Mouse (Mus musculus) C2C12 (cell line): ENCODE results near the gene Kdm5b. TPM values are rescaled to one million over a fixed set of nuclear protein-coding genes. Genes with fewer than 3 reads are reported as not detected.

ENCODE experiments used
- H3K27me3 ChIP-seq: one replicate; pipeline ENCODE4 v1.6.1; 2011; ENCODE audit not compliant: control insufficient read depth, insufficient read depth, insufficient read length
- H3K36me3 ChIP-seq: one replicate; pipeline ENCODE4 v1.6.1; 2011; ENCODE audit not compliant: control insufficient read depth, insufficient read depth
- H3K4me3 ChIP-seq: one replicate; pipeline ENCODE4 v1.5.1; 2011; ENCODE audit warnings: mild to moderate bottlenecking, control low read depth; ENCODE audit not compliant: poor library complexity, insufficient read depth, severe bottlenecking
- H3K79me2 ChIP-seq: one replicate; pipeline ENCODE4 v1.6.1; 2011; ENCODE audit not compliant: control insufficient read depth, insufficient read depth
- H3K79me3 ChIP-seq: one replicate; pipeline ENCODE4 v1.6.1; 2011; ENCODE audit warnings: low read depth, control low read depth
- H3ac ChIP-seq: one replicate; pipeline ENCODE3; 2011; ENCODE audit warnings: low read depth; ENCODE audit not compliant: control insufficient read depth, insufficient read length
- CEBPB ChIP-seq: IDR thresholded peaks from one replicate; pipeline ENCODE4 v1.6.1; 2011; ENCODE audit warnings: low read depth, mild to moderate bottlenecking, control low read depth, moderate library complexity
- CTCF ChIP-seq: IDR thresholded peaks from one replicate; pipeline ENCODE4 v1.5.1; 2011; ENCODE audit not compliant: control insufficient read depth, insufficient read depth, insufficient read length
- FOSL1 ChIP-seq: IDR thresholded peaks from one replicate; pipeline ENCODE4 v1.8.0; 2011; ENCODE audit warnings: mild to moderate bottlenecking, low read length; ENCODE audit not compliant: poor library complexity, insufficient read depth, severe bottlenecking
- MAX ChIP-seq: IDR thresholded peaks from one replicate; pipeline ENCODE4 v1.6.1; 2011; ENCODE audit warnings: mild to moderate bottlenecking, control low read depth
- MYOD1 ChIP-seq: IDR thresholded peaks from one replicate; pipeline ENCODE4 v1.6.1; 2011; ENCODE audit warnings: low read depth; ENCODE audit not compliant: control insufficient read depth, insufficient read length
- MYOG ChIP-seq: IDR thresholded peaks from one replicate; pipeline ENCODE4 v1.6.1; 2011; ENCODE audit not compliant: control insufficient read depth, insufficient read length; ENCODE audit errors: extremely low read depth
- USF1 ChIP-seq: IDR thresholded peaks from one replicate; pipeline ENCODE4 v1.6.1; 2011; ENCODE audit warnings: low read depth, mild to moderate bottlenecking, control low read depth, moderate library complexity
- polyA plus RNA-seq: library from polyadenylated mRNA; unstranded; fragments of >200 nt; fragmentation: generic; extraction: Trizol; gene quantifications from one replicate; pipeline ENCODE4 v1.2.1, GENCODE M21; 2012; ENCODE audit warnings: missing spikeins

Gene Kdm5b
- polyA plus RNA-seq, 1 experiment: 3.4 TPM

- no peak overlapping the region for H3K4me3 ChIP-seq
- no peaks in the 10 kb centered on the region for H3K79me2 ChIP-seq
- H3K27me3 ChIP-seq: no peaks in the 10 kb centered on the region
- no peaks in the 10 kb centered on the region for H3K79me3 ChIP-seq
- peaks cover 3% of the 10 kb centered on the region for H3K36me3 ChIP-seq
- TF ChIP-seq MAX: no peak
- no peak for TF ChIP-seq CEBPB
- TF ChIP-seq FOSL1: no peak
- TF ChIP-seq MYOD1: no peak
- TF ChIP-seq MYOG: no peak
- no peak for TF ChIP-seq CTCF
- TF ChIP-seq USF1: no peak
- no peak overlapping the region for H3ac ChIP-seq
Observed at GRCm38 (mm10) chr1:134606381-134606780, 46.4 kb downstream of the Kdm5b start.

GRCm38 (mm10) chr1:134607279-134607678 is 47.3 kb downstream of the Kdm5b start:
- Histone ChIP-seq H3K36me3 (peaks cover 3% of the 10 kb centered on the region), H3K79me3 (no peaks in the 10 kb centered on the region), H3K4me3 (no peak overlapping the region), H3K27me3 (no peaks in the 10 kb centered on the region), H3ac (no peak overlapping the region), H3K79me2 (no peaks in the 10 kb centered on the region)
- TF ChIP-seq MYOD1 (no peak), MYOG (no peak), USF1 (no peak), CEBPB (no peak), FOSL1 (no peak), CTCF (no peak), MAX (no peak)

- peaks cover 5% of the 10 kb centered on the region for H3K36me3 ChIP-seq
- no peaks in the 10 kb centered on the region for H3K79me2 ChIP-seq
- no peaks in the 10 kb centered on the region for H3K79me3 ChIP-seq
- no peak overlapping the region for H3ac ChIP-seq
- TF ChIP-seq MYOG (no peak), MYOD1 (no peak), CEBPB (no peak), USF1 (no peak), MAX (no peak), CTCF (no peak), FOSL1 (no peak)
- H3K4me3 ChIP-seq: no peak overlapping the region
- H3K27me3 ChIP-seq: no peaks in the 10 kb centered on the region
Observed at GRCm38 (mm10) chr1:134609172-134609571, 49.2 kb downstream of the Kdm5b start.

DNA sequence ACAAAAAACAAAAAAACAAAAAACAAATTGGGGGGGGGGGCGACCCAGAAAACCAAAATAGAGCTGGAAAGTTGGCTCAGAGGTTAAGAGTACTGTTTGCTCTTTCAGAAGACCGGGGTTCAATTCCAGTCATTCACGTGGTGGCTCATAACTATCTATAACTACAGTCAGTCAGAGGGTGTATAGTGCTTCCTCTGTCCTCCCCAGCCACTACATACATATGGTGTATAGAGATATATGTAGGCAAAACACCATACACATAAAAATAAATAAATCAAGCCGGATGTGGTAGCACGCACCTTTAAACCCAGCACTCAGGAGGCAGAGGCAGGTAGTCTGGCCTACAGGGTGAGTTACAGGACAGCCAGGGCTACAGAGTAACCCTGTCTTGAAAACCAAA is 54.6 kb downstream of the Kdm5b start:
- H3K36me3 ChIP-seq: peaks cover 17% of the 10 kb centered on the region
- H3ac ChIP-seq: no peak overlapping the region
- no peak for TF ChIP-seq MAX
- no peak for TF ChIP-seq CTCF
- no peak for TF ChIP-seq CEBPB
- no peak for TF ChIP-seq MYOD1
- TF ChIP-seq FOSL1: no peak
- no peak for TF ChIP-seq USF1
- TF ChIP-seq MYOG: no peak
- no peaks in the 10 kb centered on the region for H3K79me2 ChIP-seq
- H3K79me3 ChIP-seq: no peaks in the 10 kb centered on the region
- no peaks in the 10 kb centered on the region for H3K27me3 ChIP-seq
- no peak overlapping the region for H3K4me3 ChIP-seq

DNA sequence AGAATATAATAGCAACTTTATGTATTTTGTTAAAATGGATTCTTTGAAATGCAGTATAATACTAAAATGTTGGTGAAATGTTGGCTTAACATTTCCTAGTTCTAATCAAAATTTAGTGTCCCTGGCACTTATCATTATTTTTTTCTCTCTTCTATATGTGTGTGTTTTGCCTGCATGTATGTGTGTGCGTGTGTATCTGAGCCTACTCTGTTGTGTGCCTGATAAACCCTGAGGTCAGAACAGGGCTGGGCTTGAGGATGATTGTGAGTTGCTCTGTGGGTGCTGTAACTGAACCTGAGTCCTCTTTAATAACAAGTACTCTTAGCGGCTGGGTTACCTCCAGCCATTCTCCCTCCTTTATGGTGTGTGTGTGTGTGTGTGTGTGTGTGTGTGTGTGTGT is 55.0 kb downstream of the Kdm5b start:
- no peaks in the 10 kb centered on the region for H3K27me3 ChIP-seq
- TF ChIP-seq FOSL1 (no peak), USF1 (no peak), MYOD1 (no peak), CTCF (no peak), MAX (no peak), CEBPB (no peak)
- no peaks in the 10 kb centered on the region for H3K79me2 ChIP-seq
- no peak overlapping the region for H3ac ChIP-seq
- H3K36me3 ChIP-seq: peaks cover 20% of the 10 kb centered on the region
- no peak overlapping the region for H3K4me3 ChIP-seq
- H3K79me3 ChIP-seq: no peaks in the 10 kb centered on the region

DNA sequence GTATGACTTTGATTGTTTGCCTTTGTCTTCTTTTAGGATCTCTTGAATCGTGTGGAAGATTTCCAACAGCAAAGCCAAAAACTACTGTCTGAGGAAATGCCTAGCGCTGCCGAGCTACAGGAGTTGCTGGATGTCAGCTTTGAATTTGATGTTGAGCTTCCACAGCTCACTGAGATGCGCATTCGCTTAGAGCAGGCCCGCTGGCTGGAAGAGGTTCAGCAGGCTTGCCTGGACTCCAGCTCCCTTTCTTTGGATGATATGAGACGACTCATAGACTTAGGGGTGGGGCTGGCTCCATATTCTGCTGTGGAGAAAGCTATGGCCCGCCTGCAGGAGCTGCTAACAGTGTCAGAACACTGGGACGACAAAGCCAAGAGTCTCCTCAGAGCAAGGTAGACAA is 57.7 kb downstream of the Kdm5b start:
- Histone ChIP-seq H3K79me3 (no peaks in the 10 kb centered on the region), H3K27me3 (no peaks in the 10 kb centered on the region), H3K4me3 (no peak overlapping the region), H3K36me3 (peaks cover 26% of the 10 kb centered on the region), H3ac (no peak overlapping the region), H3K79me2 (no peaks in the 10 kb centered on the region)
- no peak for TF ChIP-seq CTCF
- TF ChIP-seq USF1: no peak
- TF ChIP-seq MYOD1: no peak
- no peak for TF ChIP-seq FOSL1
- no peak for TF ChIP-seq CEBPB
- no peak for TF ChIP-seq MYOG
- no peak for TF ChIP-seq MAX
